Mouse (Mus musculus) embryonic facial prominence, embryonic 10.5 days (tissue): ENCODE measurements around the gene Efna5. TPM values are rescaled to one million over a fixed set of nuclear protein-coding genes. Genes with fewer than 3 reads are reported as not detected.
A peak's percentile ranks its signal among the peaks of the same experiment; 100 is the strongest.

Source experiments
- DNase-seq: peaks from one replicate; pipeline ENCODE4 v3.0.0-alpha.2; 2017; ENCODE audit warnings: low spot score
- H3K27ac ChIP-seq: fragments of 300-500 bp; sonication (generic); replicated peaks from 2 replicates; pipeline ENCODE4 v1.5.1; 2016; ENCODE audit warnings: mild to moderate bottlenecking
- H3K27me3 ChIP-seq: fragments of 300-500 bp; sonication (generic); replicated peaks from 2 replicates; pipeline ENCODE4 v1.6.1; 2016; ENCODE audit warnings: low read depth, mild to moderate bottlenecking; ENCODE audit not compliant: poor library complexity, severe bottlenecking
- H3K36me3 ChIP-seq: fragments of 300-500 bp; sonication (generic); replicated peaks from 2 replicates; pipeline ENCODE4 v1.6.1; 2016; ENCODE audit warnings: mild to moderate bottlenecking, moderate library complexity
- H3K4me1 ChIP-seq: fragments of 300-500 bp; sonication (generic); 2 replicates; pipeline ENCODE4 v1.6.1; 2016
- H3K4me3 ChIP-seq: fragments of 300-500 bp; sonication (generic); 2 replicates; pipeline ENCODE4 v1.5.1; 2016; ENCODE audit warnings: mild to moderate bottlenecking, moderate library complexity
- H3K9me3 ChIP-seq: fragments of 300-500 bp; sonication (generic); 2 replicates; pipeline ENCODE4 v1.6.1; 2016; ENCODE audit warnings: mild to moderate bottlenecking
- WGBS: fragments of 180-500 bp; shearing (Covaris S2); methylation state at CpG from one replicate; pipeline ENCODE4 v1.1.7; 2016; 5-methylcytosine and 5-hydroxymethylcytosine counted together
- polyA plus RNA-seq: library from polyadenylated mRNA; unstranded; fragments of >200 nt; fragmentation: Nextera tagmentation; extraction: Ambion mirVana; gene quantifications from 2 replicates; pipeline ENCODE4 v1.2.1, GENCODE M21; 2016

The Efna5 gene
- polyA plus RNA-seq, 1 experiment from 2014 or later, result 61.8 TPM

GRCm38 (mm10) chr17:62592436-62593074 lies 288.6 kb downstream of the Efna5 start:
- peaks cover 13% of the 10 kb centered on the region for H3K4me1 ChIP-seq
- WGBS, result 75% methylated on average over 5 of the region's 5 CpGs
- no peak overlapping the region for H3K4me3 ChIP-seq
- no peak overlapping the region for H3K27ac ChIP-seq
- no peaks in the 10 kb centered on the region for H3K27me3 ChIP-seq
- no peak for DNase-seq
- no peaks in the 10 kb centered on the region for H3K36me3 ChIP-seq
- H3K9me3 ChIP-seq, result peaks cover 1% of the 10 kb centered on the region; the same call in 1 of the 2 replicates

DNA sequence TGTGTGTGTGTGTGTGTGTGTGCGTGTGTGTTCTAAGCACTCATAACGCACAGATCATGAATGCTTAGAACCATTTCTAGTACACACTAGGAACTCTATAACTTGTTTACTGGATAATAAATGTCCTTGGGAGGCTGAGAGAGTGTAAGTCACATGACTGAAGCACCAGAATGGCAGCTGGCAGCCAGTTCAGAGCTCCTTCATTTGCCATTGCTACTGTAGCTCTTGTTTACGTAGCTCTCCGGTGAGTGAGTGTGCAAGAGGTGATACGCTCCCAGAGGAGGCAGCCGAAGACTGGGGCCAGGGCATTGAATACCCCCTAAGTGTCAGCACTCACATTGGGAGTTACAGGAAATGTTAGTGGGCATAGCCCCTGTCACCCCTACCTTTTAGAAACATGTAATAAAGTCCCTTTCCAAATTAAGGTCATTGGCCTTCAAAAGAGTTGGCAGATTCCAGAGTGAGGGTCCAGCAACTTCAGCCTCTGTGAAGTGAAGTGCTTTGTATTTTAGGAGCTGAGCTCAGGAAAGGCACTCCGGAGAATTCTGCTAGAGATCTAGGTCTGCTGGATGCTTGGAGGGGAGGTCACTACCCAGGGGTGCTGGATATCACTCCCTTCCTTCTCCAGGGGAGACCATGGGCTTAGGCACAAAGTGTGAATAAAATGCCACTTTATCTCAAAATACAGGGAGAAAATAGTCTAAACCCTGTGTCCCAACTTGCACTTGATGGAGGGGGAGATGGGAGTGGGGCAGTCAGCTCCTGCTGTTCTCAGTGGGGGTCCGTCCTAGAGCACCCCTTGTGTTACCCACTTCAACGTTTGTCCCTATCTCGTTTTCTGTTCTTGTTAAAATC lies 289.3 kb downstream of the Efna5 start:
- Histone ChIP-seq H3K4me1 (peaks cover 13% of the 10 kb centered on the region; the same call in 1 of the 2 replicates), H3K9me3 (peaks cover 7% of the 10 kb centered on the region; the same call in 1 of the 2 replicates), H3K4me3 (no peak overlapping the region), H3K36me3 (no peaks in the 10 kb centered on the region), H3K27me3 (no peaks in the 10 kb centered on the region), H3K27ac (no peak overlapping the region)
- no peak for DNase-seq
- 72% methylated on average over 10 of the region's 10 CpGs for WGBS

DNA sequence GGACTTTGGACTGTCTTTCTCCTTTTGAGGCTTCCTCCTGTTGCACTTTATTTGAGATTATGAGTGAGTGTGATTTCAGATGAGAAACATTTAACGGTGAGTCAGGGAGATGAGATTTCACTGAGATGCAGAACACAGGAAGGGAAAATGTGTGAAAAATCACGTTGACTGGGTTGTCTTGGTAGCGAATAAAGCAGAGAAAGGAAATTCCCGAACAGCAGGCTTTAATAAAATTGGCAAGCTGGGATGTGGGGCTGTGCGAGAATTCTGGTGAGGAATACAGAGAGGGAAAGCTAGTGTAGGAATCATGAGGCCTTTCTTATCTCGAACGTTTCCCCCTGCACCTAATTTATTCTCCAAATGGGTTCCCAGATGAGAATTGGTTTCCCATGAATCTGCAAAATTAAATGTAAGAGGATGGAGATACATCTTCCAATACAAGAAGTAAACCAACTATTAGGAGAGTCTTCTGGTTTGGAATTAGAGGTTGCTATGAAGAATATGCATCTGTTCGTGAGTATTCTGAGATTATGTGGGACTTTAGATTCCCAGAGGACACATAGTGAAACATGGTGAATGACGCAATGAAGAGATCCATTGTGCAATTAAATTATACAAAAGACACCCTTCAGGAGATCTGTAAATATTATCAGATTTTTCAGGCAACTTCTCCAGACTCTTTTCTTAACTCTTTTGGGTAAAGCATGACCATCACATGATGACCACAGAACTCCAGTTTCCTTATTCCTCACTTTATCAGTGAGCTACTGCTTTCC lies 290.2 kb downstream of the Efna5 start:
- H3K4me3 ChIP-seq, result no peak overlapping the region
- peaks cover 7% of the 10 kb centered on the region; the same call in 1 of the 2 replicates for H3K9me3 ChIP-seq
- DNase-seq, result no peak
- H3K4me1 ChIP-seq, result peaks cover 13% of the 10 kb centered on the region; the same call in 1 of the 2 replicates
- no peaks in the 10 kb centered on the region for H3K27me3 ChIP-seq
- WGBS, result 83% methylated on average over 9 of the region's 9 CpGs
- no peaks in the 10 kb centered on the region for H3K36me3 ChIP-seq
- no peak overlapping the region for H3K27ac ChIP-seq

DNA sequence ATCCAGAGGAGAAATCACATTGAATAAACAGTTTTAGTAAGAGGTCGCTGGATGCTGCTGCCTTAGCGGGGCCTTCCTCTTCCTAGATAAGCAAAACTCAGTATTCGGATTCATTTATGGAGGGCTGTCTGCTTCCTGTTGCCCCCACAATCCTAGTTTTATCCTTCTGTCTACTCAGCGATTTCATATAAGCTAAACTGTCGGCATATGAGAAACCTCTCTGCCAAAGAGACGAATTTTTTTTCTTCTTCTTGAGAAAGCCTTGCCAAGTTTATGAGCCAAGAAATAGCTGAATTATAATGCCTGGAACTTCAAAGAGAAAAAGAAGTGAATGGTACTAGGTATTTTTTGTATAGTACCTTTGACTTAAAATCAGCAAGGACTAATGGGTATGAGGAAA lies 301.0 kb downstream of the Efna5 start:
- Histone ChIP-seq H3K4me3 (no peak overlapping the region), H3K27ac (no peak overlapping the region), H3K9me3 (no peaks in the 10 kb centered on the region), H3K36me3 (no peaks in the 10 kb centered on the region), H3K27me3 (no peaks in the 10 kb centered on the region), H3K4me1 (no peaks in the 10 kb centered on the region)
- no peak for DNase-seq
- 84% methylated on average over 6 of the region's 6 CpGs for WGBS

GRCm38 (mm10) chr17:62579618-62580017 lies 301.5 kb downstream of the Efna5 start:
- Histone ChIP-seq H3K27me3 (no peaks in the 10 kb centered on the region), H3K4me1 (peaks cover 5% of the 10 kb centered on the region; the same call in 1 of the 2 replicates), H3K27ac (no peak overlapping the region), H3K4me3 (no peak overlapping the region), H3K9me3 (no peaks in the 10 kb centered on the region), H3K36me3 (no peaks in the 10 kb centered on the region)
- DNase-seq, result no peak
- 68% methylated on average over 6 of the region's 6 CpGs for WGBS

DNA sequence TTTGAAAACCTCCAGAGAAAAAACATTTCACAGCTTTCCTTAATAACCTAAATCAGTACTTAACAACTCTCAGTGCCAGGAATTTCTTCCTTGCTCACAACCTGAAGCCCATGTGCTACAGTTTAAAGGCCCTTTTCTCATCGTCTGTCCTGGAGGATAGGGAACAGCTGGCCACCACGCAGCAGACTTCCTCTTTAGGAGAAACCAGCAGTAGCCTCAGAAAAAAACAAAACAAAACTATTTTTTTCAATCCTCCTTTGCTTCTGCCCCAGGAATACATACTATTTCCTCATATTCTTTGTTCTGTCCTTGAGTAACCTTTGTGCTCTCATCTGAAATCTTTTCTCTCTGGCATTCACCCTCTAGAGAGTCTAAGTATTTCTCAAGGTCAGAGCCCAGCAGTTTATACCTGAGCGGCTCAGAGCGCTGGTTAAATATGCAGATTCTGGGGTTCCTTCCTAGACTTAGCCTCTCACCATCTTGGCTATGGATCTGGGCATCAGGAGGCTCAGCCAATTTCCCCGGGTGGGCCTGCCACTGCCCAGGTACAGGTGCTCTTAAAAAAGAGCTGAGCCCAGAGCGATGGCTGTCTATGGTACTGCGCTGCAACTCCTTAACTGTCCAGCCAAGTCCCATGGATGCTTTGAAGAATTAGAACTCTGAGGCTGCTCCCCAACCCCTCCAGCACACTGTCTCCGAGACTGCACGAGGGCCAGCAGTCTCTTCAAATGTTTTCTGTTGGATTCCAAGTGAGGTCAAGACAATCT lies 306.4 kb downstream of the Efna5 start:
- Histone ChIP-seq H3K9me3 (no peaks in the 10 kb centered on the region), H3K4me1 (peaks cover 8% of the 10 kb centered on the region; the same call in 1 of the 2 replicates), H3K27me3 (no peaks in the 10 kb centered on the region), H3K4me3 (no peak overlapping the region), H3K36me3 (no peaks in the 10 kb centered on the region), H3K27ac (peak overlapping the region; percentile 11; the same call in 1 of the 2 replicates)
- peak; percentile 13 for DNase-seq
- 76% methylated on average over 9 of the region's 9 CpGs for WGBS

DNA sequence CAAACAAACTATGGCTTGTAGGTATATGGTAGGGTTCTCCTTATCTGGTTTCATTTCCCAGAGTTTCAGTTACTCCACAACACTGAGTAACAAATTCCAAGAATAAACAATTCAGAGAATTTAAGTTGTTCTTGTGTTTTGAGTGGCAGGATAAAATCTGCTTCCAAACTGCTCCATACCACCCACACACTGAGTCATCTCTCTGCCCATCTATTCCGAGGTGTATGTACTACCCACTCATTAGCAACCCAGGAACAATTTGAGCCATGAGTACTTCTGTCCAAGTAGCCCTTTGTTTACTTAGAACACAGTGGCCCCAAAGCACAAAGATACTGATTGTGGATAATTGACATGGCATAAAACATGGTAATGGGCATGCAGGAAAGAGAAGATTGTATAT lies 311.0 kb downstream of the Efna5 start:
- no peaks in the 10 kb centered on the region for H3K36me3 ChIP-seq
- H3K4me3 ChIP-seq, result no peak overlapping the region
- peaks cover 20% of the 10 kb centered on the region for H3K4me1 ChIP-seq
- 81% methylated on average over 1 of the region's 1 CpGs for WGBS
- no peak overlapping the region for H3K27ac ChIP-seq
- H3K9me3 ChIP-seq, result no peaks in the 10 kb centered on the region
- no peak for DNase-seq
- H3K27me3 ChIP-seq, result no peaks in the 10 kb centered on the region

GRCm38 (mm10) chr17:62568019-62568418 lies 313.1 kb downstream of the Efna5 start:
- H3K27ac ChIP-seq, result no peak overlapping the region
- peaks cover 12% of the 10 kb centered on the region for H3K4me1 ChIP-seq
- no peaks in the 10 kb centered on the region for H3K36me3 ChIP-seq
- no peak for DNase-seq
- no peaks in the 10 kb centered on the region for H3K9me3 ChIP-seq
- WGBS, result 85% methylated on average over 4 of the region's 4 CpGs
- H3K4me3 ChIP-seq, result no peak overlapping the region
- H3K27me3 ChIP-seq, result no peaks in the 10 kb centered on the region

DNA sequence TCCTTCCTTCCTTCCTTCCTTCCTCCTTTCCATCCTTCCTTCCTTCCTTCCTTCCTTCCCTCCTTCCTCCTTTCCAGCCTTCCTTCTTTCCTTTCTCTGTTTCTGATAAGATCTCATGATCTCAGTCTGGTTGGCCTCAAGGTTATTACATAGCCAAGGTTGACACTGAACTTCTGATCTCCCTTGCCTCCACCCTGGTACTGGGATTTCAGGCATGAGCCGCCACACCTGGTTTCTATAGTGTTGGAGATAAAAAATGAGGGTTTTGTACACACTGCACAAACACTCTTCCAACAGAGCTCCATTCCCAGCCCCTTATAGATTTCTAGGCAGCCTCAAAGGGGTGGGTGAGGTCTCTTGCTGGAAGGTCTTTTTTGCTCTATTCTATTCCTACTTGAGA lies 315.5 kb downstream of the Efna5 start:
- H3K36me3 ChIP-seq, result no peaks in the 10 kb centered on the region
- no peaks in the 10 kb centered on the region for H3K9me3 ChIP-seq
- DNase-seq, result no peak
- H3K27me3 ChIP-seq, result no peaks in the 10 kb centered on the region
- 88% methylated on average over 1 of the region's 1 CpGs for whole genome bisulfite sequencing
- peaks cover 12% of the 10 kb centered on the region for H3K4me1 ChIP-seq
- H3K4me3 ChIP-seq, result no peak overlapping the region
- no peak overlapping the region for H3K27ac ChIP-seq

DNA sequence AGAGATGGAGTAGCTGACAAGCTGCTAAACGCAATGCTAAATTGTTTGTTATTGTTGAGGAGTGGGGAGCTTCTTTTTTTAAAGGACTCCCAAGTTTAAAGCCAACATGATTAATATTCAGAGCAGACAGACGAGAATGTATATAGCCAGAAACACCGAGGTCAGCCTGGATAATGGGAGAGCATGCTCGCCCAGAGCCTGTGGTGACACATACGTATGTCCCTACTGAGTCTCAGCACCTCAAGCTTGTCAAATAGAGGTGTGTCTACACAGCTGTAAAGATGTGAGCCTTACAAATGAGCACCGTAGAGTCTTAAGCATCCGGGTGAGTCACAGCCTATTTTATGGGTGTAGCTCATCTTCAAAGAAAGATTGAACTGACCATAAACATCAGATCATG lies 318.7 kb downstream of the Efna5 start:
- H3K27me3 ChIP-seq, result no peaks in the 10 kb centered on the region
- no peak for DNase-seq
- no peak overlapping the region for H3K27ac ChIP-seq
- no peaks in the 10 kb centered on the region for H3K9me3 ChIP-seq
- WGBS, result 90% methylated on average over 7 of the region's 7 CpGs
- no peaks in the 10 kb centered on the region for H3K36me3 ChIP-seq
- H3K4me1 ChIP-seq, result no peaks in the 10 kb centered on the region
- H3K4me3 ChIP-seq, result no peak overlapping the region

DNA sequence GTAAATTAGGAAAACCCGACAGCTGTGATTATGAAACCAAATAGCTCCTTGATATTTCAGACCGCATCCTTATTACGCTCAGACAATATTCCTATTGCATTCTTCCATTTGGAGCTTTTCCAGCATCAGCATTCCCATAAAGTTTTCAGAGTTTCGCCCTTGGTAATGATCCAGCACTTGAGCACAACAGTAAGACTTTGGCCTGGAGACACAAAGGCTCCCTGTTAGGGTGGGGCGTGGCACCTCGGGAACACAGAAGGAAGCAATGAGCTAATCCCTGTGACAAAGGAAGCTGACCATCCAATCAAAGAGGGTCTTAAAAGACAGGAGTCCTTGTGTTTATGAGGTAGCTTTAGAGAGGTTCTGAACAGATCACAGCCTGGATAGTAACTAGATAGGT lies 323.9 kb downstream of the Efna5 start:
- Histone ChIP-seq H3K27me3 (no peaks in the 10 kb centered on the region), H3K9me3 (no peaks in the 10 kb centered on the region), H3K36me3 (no peaks in the 10 kb centered on the region), H3K4me3 (no peak overlapping the region), H3K27ac (no peak overlapping the region), H3K4me1 (no peaks in the 10 kb centered on the region)
- no peak for DNase-seq
- WGBS, result 64% methylated on average over 6 of the region's 6 CpGs
